ENCODE assay signal across 28 mouse cellular contexts in the genomic region with DNA sequence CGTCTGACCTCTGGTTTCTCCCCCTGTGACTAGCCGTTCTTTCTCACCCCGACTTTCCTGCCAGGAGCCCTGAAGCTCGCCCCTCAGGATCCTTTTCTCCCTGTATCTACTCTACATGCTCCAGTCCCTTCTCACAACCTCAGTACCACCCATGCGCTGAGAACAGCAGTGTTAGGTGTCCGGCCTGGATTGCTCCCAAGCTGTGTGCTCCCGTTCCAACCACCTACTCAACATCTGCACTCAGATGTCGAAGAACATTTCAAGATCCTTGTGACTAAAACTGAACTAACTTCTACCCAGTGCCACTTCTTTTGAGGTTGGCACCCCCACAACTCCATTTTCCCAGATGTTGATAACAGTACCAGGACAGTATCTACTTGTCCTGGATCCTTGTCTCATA. TPM values are rescaled to one million over a fixed set of nuclear protein-coding genes. Genes with fewer than 3 reads are reported as not detected.
"Had no signal": no experiment of that assay in that cellular context is flagged by ENCODE, and none has a peak within 500 bp of the region (broad histone marks: within the 10 kb centered on the region; RNA-seq: fewer than 3 reads in every experiment).

No protein-coding gene starts in this region.

- H3K4me3 ChIP-seq: heart, adult 2 months; heart, embryonic 13.5 days; heart, embryonic 15.5 days; hindbrain, embryonic 13.5 days; hindbrain, embryonic 15.5 days; kidney, embryonic 15.5 days; left cerebral cortex, adult 2 months; limb, embryonic 13.5 days; limb, embryonic 15.5 days; liver, embryonic 12.5 days had no signal

- H3K4me1 ChIP-seq: heart, embryonic 13.5 days; heart, embryonic 15.5 days; hindbrain, embryonic 13.5 days; hindbrain, embryonic 15.5 days; kidney, embryonic 15.5 days had no signal

- ATAC-seq: forebrain, postnatal 0 days; hindbrain, postnatal 0 days; intestine, embryonic 16.5 days; liver, embryonic 12.5 days had no signal

- DNase-seq: forebrain, postnatal 0 days; gastrocnemius, postnatal 14 days; gastrocnemius, postnatal 36 days; heart, adult 11 months; heart, adult 2 months; heart, postnatal 14 days; heart, postnatal 36 days; kidney, adult 11 months; kidney, adult 2 months; kidney, adult 9 months; kidney, postnatal 14 days; kidney, postnatal 36 days; layer of hippocampus, adult 9-11 months; layer of hippocampus, postnatal 36 days had no signal

- H3K36me3 ChIP-seq: heart, embryonic 13.5 days; heart, embryonic 15.5 days; hindbrain, embryonic 13.5 days; hindbrain, embryonic 15.5 days; kidney, embryonic 15.5 days; limb, embryonic 13.5 days; limb, embryonic 15.5 days; liver, embryonic 12.5 days had no signal

- H3K4me2 ChIP-seq: heart, embryonic 11.5 days; heart, embryonic 13.5 days; heart, embryonic 15.5 days; hindbrain, embryonic 13.5 days; hindbrain, embryonic 15.5 days; kidney, embryonic 15.5 days; limb, embryonic 13.5 days; limb, embryonic 15.5 days; liver, embryonic 12.5 days had no signal

- H3K27ac ChIP-seq: heart, adult 2 months; heart, embryonic 13.5 days; heart, embryonic 15.5 days; hindbrain, embryonic 13.5 days; hindbrain, embryonic 15.5 days; hindbrain, postnatal 0 days; kidney, embryonic 15.5 days; kidney, postnatal 0 days; left cerebral cortex, adult 2 months; limb, embryonic 13.5 days; limb, embryonic 15.5 days; liver, embryonic 12.5 days had no signal

- H3K27me3 ChIP-seq: heart, embryonic 13.5 days; heart, embryonic 15.5 days; hindbrain, embryonic 13.5 days; hindbrain, embryonic 15.5 days; kidney, embryonic 15.5 days; limb, embryonic 13.5 days; limb, embryonic 15.5 days; liver, embryonic 12.5 days had no signal

- H3K9me3 ChIP-seq: heart, embryonic 13.5 days; heart, embryonic 15.5 days; hindbrain, embryonic 13.5 days; hindbrain, embryonic 15.5 days; kidney, embryonic 15.5 days; limb, embryonic 13.5 days; limb, embryonic 15.5 days; liver, embryonic 12.5 days had no signal

- H3K9ac ChIP-seq: forebrain, postnatal 0 days; heart, embryonic 13.5 days; heart, embryonic 15.5 days; hindbrain, embryonic 13.5 days; hindbrain, embryonic 15.5 days; kidney, embryonic 15.5 days; limb, embryonic 13.5 days; limb, embryonic 15.5 days; liver, embryonic 12.5 days had no signal

RNA-seq across cellular contexts. Expression of a gene that starts 30.4 kb away (rescaled TPM):
- polyA plus RNA-seq: liver, adult 2 months had no signal
